Mouse (Mus musculus) hindbrain, postnatal 0 days (tissue): ENCODE results near the gene Acadvl. TPM values are rescaled to one million over a fixed set of nuclear protein-coding genes. Genes with fewer than 3 reads are reported as not detected.

ENCODE experiments used
- ATAC-seq: fragments of 200-750 bp; cut with Nextera tagmentation; 2 replicates; pipeline ENCODE4 v1.8.0; 2017; ENCODE audit warnings: mild to moderate bottlenecking, moderate TSS enrichment, moderate library complexity
- DNase-seq: peaks from one replicate; pipeline ENCODE4 v3.0.0-alpha.2; 2015; ENCODE audit warnings: low spot score
- H3K27ac ChIP-seq: fragments of 300-500 bp; sonication (generic); 2 replicates; pipeline ENCODE4 v1.5.1; 2014; ENCODE audit warnings: mild to moderate bottlenecking
- H3K27me3 ChIP-seq: fragments of 300-500 bp; sonication (generic); 2 replicates; pipeline ENCODE4 v1.6.1; 2014; ENCODE audit warnings: low read length, mixed read lengths; ENCODE audit not compliant: insufficient read depth
- H3K36me3 ChIP-seq: fragments of 300-500 bp; sonication (generic); 2 replicates; pipeline ENCODE4 v1.6.1; 2014; ENCODE audit warnings: low read length, mixed read lengths; ENCODE audit not compliant: insufficient read depth
- H3K4me1 ChIP-seq: fragments of 300-500 bp; sonication (generic); 2 replicates; pipeline ENCODE4 v1.6.1; 2014; ENCODE audit warnings: antibody characterized with exemption, low read length, mixed read lengths; ENCODE audit not compliant: insufficient read depth
- H3K4me2 ChIP-seq: fragments of 300-500 bp; sonication (generic); 2 replicates; pipeline ENCODE4 v1.6.1; 2014; ENCODE audit warnings: low read depth, mild to moderate bottlenecking, low read length, moderate library complexity, mixed read lengths
- H3K4me3 ChIP-seq: fragments of 300-500 bp; sonication (generic); 2 replicates; pipeline ENCODE4 v1.5.1; 2014; ENCODE audit warnings: low read length
- H3K9ac ChIP-seq: fragments of 300-500 bp; sonication (generic); replicated peaks from 2 replicates; pipeline ENCODE4 v1.6.1; 2014; ENCODE audit warnings: mild to moderate bottlenecking, low read length, moderate library complexity, mixed read lengths
- H3K9me3 ChIP-seq: fragments of 300-500 bp; sonication (generic); 2 replicates; pipeline ENCODE4 v1.6.1; 2016; ENCODE audit warnings: low read length, mixed read lengths
- CTCF ChIP-seq: IDR thresholded peaks from 2 replicates; pipeline ENCODE4 v1.5.1; 2016; ENCODE audit warnings: antibody characterized with exemption, control low read depth, low read depth
- WGBS: fragments of 180-500 bp; shearing (Covaris S2); extraction: QIAGEN DNeasy Blood & Tissue Kit; methylation state at CpG from one replicate; pipeline ENCODE4 v1.1.7; 2014; 5-methylcytosine and 5-hydroxymethylcytosine counted together
- polyA plus RNA-seq: library from polyadenylated mRNA; unstranded; fragments of >200 nt; fragmentation: Nextera tagmentation; extraction: Ambion mirVana; gene quantifications from 2 replicates; pipeline ENCODE4 v1.2.1, GENCODE M21; 2015
- total RNA-seq: library from RNA; depleted of rRNA; stranded (reverse); fragments of >200 nt; gene quantifications from 2 replicates; pipeline ENCODE4 v1.2.3, GENCODE M21; 2014

Gene Acadvl
- total and polyA plus RNA-seq, 2 experiments from 2014 or later, result 44.4 to 65.2 TPM

DNA sequence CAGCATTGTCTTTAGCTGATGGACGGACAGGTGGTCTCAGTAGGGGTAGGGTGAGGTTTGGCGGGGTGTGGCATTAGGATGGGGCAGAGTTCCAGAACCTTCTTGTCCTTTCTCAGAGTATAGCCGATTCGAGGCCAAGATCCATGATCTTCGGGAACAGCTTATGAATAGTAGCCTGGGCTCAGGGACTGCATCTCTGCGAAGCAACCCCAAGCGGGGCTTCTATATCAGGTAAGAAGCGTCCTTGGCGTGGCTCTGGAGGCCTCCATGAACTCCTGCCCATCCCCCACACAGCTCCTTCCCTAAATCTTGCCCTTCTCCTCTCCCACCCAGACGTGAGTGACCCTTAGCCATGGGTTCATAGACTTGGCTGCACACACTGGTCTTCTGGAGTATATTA lies 24.4 kb upstream of the Acadvl start:
- WGBS, result 92% methylated on average over 10 of the region's 10 CpGs
- no peak overlapping the region for H3K9ac ChIP-seq
- no peak overlapping the region for H3K4me2 ChIP-seq
- H3K27me3 ChIP-seq, result no peaks in the 10 kb centered on the region
- no peak for TF ChIP-seq CTCF
- no peak overlapping the region for H3K27ac ChIP-seq
- H3K4me1 ChIP-seq, result no peaks in the 10 kb centered on the region
- no peak overlapping the region for H3K4me3 ChIP-seq
- H3K36me3 ChIP-seq, result peaks cover 44% of the 10 kb centered on the region
- DNase-seq (no peak), ATAC-seq (no peak)
- no peaks in the 10 kb centered on the region for H3K9me3 ChIP-seq

DNA sequence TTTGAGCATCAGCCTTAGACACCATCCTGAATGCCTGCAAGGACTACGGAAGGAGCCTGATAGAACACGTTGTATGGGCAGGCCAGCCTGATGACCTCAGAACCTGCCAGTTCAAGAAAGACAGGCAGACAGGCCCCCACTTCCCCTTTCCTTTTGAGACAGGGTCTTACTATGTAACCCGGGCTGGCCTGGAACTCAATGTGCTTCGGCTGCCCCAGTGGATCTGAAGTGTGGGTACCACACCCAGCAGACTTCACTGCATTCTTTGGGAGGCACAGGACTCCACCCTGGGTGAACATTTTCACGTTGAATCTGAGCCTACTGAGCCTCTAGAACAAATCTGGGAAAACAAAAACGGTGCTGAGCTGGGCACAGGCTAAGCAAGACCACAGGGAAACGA lies 23.0 kb upstream of the Acadvl start:
- no peaks in the 10 kb centered on the region for H3K9me3 ChIP-seq
- no peak overlapping the region for H3K9ac ChIP-seq
- no peaks in the 10 kb centered on the region for H3K4me1 ChIP-seq
- H3K27ac ChIP-seq, result no peak overlapping the region
- TF ChIP-seq CTCF, result no peak
- no peak for DNase-seq
- no peak for ATAC-seq
- H3K4me3 ChIP-seq, result no peak overlapping the region
- no peak overlapping the region for H3K4me2 ChIP-seq
- peaks cover 38% of the 10 kb centered on the region for H3K36me3 ChIP-seq
- H3K27me3 ChIP-seq, result no peaks in the 10 kb centered on the region
- WGBS, result 80% methylated on average over 7 of the region's 7 CpGs

DNA sequence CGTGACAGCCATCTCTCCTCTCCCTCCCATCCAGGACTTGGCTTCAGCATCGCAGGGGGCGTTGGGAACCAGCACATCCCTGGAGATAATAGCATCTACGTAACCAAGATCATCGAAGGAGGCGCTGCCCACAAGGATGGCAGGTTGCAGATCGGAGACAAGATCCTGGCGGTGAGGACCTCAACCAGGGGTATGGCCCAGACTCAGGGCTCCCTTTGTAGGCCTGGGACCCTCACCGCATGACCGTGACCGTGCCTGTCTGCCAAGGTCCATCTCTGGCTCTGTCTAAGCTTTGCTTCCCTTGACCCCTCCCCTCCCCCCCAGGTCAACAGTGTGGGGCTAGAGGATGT lies 16.1 kb upstream of the Acadvl start:
- Histone ChIP-seq H3K4me3 (no peak overlapping the region), H3K36me3 (peaks cover 26% of the 10 kb centered on the region), H3K4me2 (no peak overlapping the region), H3K4me1 (peaks cover 34% of the 10 kb centered on the region), H3K27me3 (no peaks in the 10 kb centered on the region), H3K9me3 (no peaks in the 10 kb centered on the region), H3K9ac (no peak overlapping the region), H3K27ac (no peak overlapping the region)
- 91% methylated on average over 11 of the region's 11 CpGs for WGBS
- no peak for TF ChIP-seq CTCF
- DNase-seq (no peak), ATAC-seq (no peak)

DNA sequence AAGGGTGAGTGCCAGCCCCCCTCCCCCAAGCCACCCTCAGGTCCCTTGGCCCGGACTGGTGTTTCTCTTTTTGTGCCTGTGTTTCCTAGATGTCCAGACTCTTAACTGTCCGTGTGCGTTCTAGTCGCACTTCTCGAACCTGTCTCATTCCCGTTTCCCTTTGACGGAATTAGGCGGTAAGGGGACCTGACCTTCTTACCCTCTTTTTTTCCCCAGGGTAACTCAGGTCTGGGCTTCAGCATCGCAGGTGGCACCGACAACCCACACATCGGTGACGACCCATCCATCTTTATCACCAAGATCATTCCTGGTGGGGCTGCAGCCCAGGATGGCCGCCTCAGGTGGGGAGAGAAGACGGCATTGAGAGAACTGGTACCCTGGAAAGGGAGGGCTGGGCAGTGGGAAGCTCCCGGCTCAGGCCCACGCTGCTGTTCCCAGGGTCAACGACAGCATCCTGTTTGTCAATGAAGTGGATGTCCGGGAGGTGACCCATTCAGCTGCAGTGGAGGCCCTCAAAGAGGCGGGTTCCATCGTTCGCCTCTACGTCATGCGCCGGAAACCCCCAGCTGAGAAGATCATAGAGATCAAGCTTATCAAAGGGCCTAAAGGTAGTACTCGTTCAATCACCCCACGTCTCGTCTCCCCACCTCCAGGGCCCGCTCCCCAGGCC lies 15.6 kb upstream of the Acadvl start:
- peak overlapping the region; percentile 89 for H3K27ac ChIP-seq
- DNase-seq (no peak), ATAC-seq (no peak)
- peak overlapping the region; percentile 60 for H3K4me2 ChIP-seq
- peaks cover 26% of the 10 kb centered on the region for H3K36me3 ChIP-seq
- peaks cover 36% of the 10 kb centered on the region for H3K4me1 ChIP-seq
- 91% methylated on average over 28 of the region's 28 CpGs for WGBS
- peak overlapping the region; percentile 38; the same call in 1 of the 2 replicates for H3K9ac ChIP-seq
- H3K9me3 ChIP-seq, result no peaks in the 10 kb centered on the region
- no peaks in the 10 kb centered on the region for H3K27me3 ChIP-seq
- no peak for TF ChIP-seq CTCF
- H3K4me3 ChIP-seq, result no peak overlapping the region

DNA sequence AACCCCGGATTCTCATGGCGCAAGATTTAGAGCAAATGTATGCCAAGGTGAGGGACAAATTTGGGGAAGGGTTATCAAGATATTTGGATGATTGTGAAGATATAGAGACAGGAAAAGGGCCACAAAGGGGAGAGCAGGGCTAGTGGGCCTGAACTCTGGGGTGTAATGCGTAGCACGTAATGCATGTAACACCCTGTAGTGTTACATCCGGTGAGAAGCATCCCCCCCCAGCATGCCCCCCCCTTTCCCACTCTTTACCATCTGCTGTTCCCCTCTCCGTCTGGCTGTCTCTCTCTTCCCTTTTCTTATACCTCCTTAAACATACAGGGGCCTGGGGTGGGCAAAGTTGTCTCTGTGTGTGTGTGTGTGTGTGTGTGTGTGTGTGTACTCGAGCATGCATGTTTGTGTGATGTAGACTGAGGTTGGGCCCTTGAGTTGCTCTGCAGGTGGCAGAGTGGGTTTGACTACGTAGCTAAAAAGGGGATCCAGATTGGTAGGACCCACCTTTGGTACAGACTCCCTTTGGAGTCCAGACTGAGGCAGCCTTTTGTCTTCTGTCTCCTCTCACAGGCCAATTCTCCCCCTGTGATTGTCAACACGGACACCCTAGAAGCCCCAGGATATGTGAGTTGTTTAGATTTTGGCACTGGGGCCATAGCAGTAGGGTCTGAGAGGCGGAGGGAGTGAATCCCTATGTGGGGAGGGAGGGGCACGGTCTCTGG lies 14.8 kb upstream of the Acadvl start:
- H3K9me3 ChIP-seq, result no peaks in the 10 kb centered on the region
- no peaks in the 10 kb centered on the region for H3K27me3 ChIP-seq
- DNase-seq (peak; percentile 47), ATAC-seq (peak; percentile 38)
- TF ChIP-seq CTCF, result no peak
- H3K27ac ChIP-seq, result peak overlapping the region; percentile 89
- H3K36me3 ChIP-seq, result peaks cover 26% of the 10 kb centered on the region
- peak overlapping the region; percentile 27 for H3K4me3 ChIP-seq
- 18% methylated on average over 11 of the region's 11 CpGs for WGBS
- peak overlapping the region; percentile 60 for H3K4me2 ChIP-seq
- peaks cover 36% of the 10 kb centered on the region for H3K4me1 ChIP-seq
- H3K9ac ChIP-seq, result peak overlapping the region; percentile 38

DNA sequence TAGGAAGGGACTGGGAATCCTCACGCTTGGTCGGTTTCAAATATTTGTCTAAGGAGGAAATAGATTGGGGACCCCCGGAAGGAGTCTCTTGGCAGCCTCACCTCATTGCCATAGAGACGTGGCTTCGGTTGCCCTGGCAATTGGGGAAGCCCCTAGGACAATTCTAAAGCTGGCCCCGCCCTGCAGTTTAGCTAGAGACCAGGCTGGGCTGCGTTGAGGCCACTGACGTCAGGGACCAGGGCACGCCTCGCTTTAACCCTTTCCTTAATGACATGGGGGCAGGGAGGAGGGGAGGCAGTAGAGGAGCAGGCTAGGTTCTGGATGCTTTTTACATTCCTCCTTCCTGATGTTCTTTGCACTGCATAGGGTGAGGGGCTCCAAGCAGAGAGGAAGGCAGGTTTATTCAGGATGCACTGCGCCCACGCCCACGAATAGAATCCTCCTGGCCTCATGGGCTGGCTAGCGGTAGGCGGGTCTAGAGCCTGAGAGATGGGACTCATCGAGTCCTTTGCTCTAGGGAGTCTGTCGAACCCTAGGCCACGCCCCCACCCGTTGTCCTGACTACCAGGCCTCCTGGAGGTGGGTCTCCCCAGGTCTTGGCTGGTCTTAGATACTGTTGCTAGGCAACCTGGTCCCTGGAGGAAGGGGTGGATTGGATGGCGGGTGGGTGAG lies 14.1 kb upstream of the Acadvl start:
- 2% methylated on average over 20 of the region's 20 CpGs for WGBS
- peak overlapping the region; percentile 89 for H3K27ac ChIP-seq
- H3K4me1 ChIP-seq, result peaks cover 36% of the 10 kb centered on the region
- H3K27me3 ChIP-seq, result no peaks in the 10 kb centered on the region
- peaks cover 22% of the 10 kb centered on the region for H3K36me3 ChIP-seq
- H3K4me3 ChIP-seq, result peak overlapping the region; percentile 27
- no peaks in the 10 kb centered on the region for H3K9me3 ChIP-seq
- ATAC-seq (peak; percentile 93), DNase-seq (peak; percentile 98)
- no peak for TF ChIP-seq CTCF
- H3K4me2 ChIP-seq, result peak overlapping the region; percentile 60
- peak overlapping the region; percentile 43 for H3K9ac ChIP-seq
